Mouse (Mus musculus): ENCODE data around the gene Thy1. TPM values are rescaled to one million over a fixed set of nuclear protein-coding genes. Genes with fewer than 3 reads are reported as not detected.

Gene Thy1
- polyA plus RNA-seq, 2 experiments = 0.33 to 0.90 TPM

DNA sequence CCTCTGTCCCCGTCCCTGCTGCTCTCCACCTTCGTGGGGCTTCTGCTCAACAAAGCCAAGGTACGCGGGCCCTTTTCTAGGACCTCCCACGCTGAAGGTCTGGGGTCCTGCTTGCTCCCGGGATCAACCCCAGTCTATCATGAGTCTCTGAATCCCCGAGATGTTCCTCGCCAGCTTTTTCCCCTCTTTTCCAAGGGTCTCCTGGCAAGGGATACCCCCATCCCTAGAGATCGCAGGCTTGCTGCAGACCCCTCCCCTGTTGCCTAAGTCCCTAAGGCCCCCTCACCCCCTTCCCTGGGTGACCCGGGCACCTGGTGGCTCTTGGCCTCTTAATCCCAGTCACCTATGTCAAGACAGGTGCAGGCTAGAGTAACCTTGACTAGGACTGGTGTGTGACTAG, 42.1 kb downstream of the Thy1 start:
- H3K27me3 ChIP-seq (ENCODE audit: control insufficient read depth, insufficient read depth, low read length) = peaks cover 10% of the 10 kb centered on the region
- DNase-seq (ENCODE audit: low read depth in 3 of 3, low spot score in 3 of 3) (no peak), ATAC-seq (ENCODE audit: insufficient read depth) (no peak)
- H3K36me3 ChIP-seq (replicated peaks; ENCODE audit: control insufficient read depth, insufficient read depth, low read depth) = no peaks in the 10 kb centered on the region
- WGBS (ENCODE audit: insufficient replicate concordance) = 12% methylated on average over 10 of the region's 10 CpGs
- H3K9ac ChIP-seq (replicated peaks) = no peak overlapping the region
- no peaks in the 10 kb centered on the region for H3K9me3 ChIP-seq (ENCODE audit: control insufficient read depth, low read length)
- H3K4me1 ChIP-seq (replicated peaks; ENCODE audit: control insufficient read depth in 2 of 2, insufficient read depth in 2 of 2, low read length in 1 of 2) = peaks cover 8 to 13% of the 10 kb centered on the region in 2 experiments
- H3K27ac ChIP-seq = no peak overlapping the region
- H3K4me2 ChIP-seq (ENCODE audit: low read depth) = peak overlapping the region; percentile 76
- H3K4me3 ChIP-seq (ENCODE audit: insufficient read depth in 1 of 2, low read depth in 2 of 2, low read length in 2 of 2) = peak overlapping the region; percentile 38 to 52
- TF ChIP-seq CTCF (IDR thresholded peaks at IDR 0.05; ENCODE audit: low read depth) (no peak), EP300 (IDR thresholded peaks at IDR 0.05; ENCODE audit: low read depth) (no peak)

DNA sequence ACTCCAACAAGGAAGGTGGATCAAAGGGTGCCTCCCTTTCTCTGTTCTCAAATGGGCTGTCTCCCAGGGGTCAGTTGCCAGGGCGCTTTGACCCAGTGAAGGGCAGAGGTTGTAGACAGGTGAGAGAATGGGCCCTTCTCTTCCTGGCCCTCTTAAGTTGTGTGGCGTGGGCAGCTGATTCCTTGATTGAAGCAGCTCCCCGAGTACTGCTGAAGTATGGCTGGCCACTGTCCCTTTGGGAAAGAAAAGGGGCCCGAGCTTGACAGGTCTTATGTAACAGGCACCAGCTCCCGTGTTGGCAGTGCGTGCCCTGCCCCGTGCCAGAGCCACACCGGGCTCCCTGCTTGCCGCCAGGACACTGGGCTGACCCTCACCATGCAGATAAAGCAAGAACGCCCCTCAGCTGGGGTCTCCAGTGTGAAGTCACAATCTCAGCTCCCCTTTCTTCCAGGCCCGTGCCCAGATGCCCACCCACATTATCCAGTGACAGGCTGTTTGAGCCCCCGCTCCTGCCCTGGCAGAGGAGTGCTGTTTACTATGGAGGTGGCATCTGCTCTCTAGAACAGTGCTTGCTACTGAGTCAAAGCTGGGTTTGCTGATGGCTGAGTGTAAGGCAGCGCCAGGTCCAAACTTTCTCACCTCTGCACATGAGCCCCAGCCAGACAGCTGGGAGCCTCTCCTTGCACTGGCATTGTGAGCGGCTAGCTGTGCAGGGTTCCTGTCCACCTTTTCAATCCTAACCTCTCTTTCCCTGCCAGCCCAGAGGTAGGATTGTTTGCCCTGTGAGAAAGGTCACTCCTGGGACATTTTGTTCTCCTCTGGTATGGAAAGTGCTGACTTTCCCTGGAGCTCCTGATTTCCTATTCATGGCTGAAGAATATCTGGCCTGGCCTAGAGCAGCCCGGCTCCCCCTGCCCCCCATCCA, 42.8 kb downstream of the Thy1 start:
- Histone ChIP-seq H3K27ac (no peak overlapping the region), H3K4me2 (ENCODE audit: low read depth) (no peak overlapping the region), H3K9ac (replicated peaks) (no peak overlapping the region), H3K9me3 (ENCODE audit: control insufficient read depth, low read length) (no peaks in the 10 kb centered on the region), H3K36me3 (replicated peaks; ENCODE audit: control insufficient read depth, insufficient read depth, low read depth) (no peaks in the 10 kb centered on the region), H3K4me3 (ENCODE audit: insufficient read depth in 1 of 2, low read depth in 2 of 2, low read length in 2 of 2) (no peak overlapping the region), H3K27me3 (ENCODE audit: control insufficient read depth, insufficient read depth, low read length) (peaks cover 10% of the 10 kb centered on the region), H3K4me1 (replicated peaks; ENCODE audit: control insufficient read depth in 2 of 2, insufficient read depth in 2 of 2, low read length in 1 of 2) (peaks cover 8 to 13% of the 10 kb centered on the region in 2 experiments)
- DNase-seq (ENCODE audit: low read depth in 3 of 3, low spot score in 3 of 3) (no peak), ATAC-seq (ENCODE audit: insufficient read depth) (no peak)
- TF ChIP-seq EP300 (IDR thresholded peaks at IDR 0.05; ENCODE audit: low read depth) (no peak), CTCF (IDR thresholded peaks at IDR 0.05; ENCODE audit: low read depth) (no peak)
- 65% methylated on average over 15 of the region's 15 CpGs for WGBS (ENCODE audit: insufficient replicate concordance)

DNA sequence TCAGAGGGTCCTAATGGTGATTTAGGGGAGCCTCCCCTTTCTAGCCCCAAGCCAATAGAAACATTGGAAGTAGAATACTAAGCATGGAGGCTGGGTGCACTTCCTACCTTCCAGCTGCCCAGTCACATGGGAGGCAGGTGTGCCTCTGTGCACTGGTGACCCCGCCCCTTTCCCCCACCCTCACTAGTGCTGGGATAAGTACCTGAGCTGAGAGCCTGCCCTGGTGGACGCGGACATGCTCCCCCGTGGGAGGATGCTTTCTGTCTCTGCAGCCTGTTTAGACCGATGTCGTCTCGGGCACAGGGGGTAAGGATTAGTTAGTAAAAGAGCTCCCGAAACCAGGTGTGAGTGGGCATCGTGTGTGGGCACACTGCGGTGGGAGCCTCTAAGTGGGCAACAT, 43.8 kb downstream of the Thy1 start:
- Histone ChIP-seq H3K27me3 (ENCODE audit: control insufficient read depth, insufficient read depth, low read length) (peaks cover 10% of the 10 kb centered on the region), H3K9me3 (ENCODE audit: control insufficient read depth, low read length) (no peaks in the 10 kb centered on the region), H3K36me3 (replicated peaks; ENCODE audit: control insufficient read depth, insufficient read depth, low read depth) (no peaks in the 10 kb centered on the region), H3K27ac (no peak overlapping the region), H3K4me3 (ENCODE audit: insufficient read depth in 1 of 2, low read depth in 2 of 2, low read length in 2 of 2) (no peak overlapping the region), H3K4me1 (replicated peaks; ENCODE audit: control insufficient read depth in 2 of 2, insufficient read depth in 2 of 2, low read length in 1 of 2) (peaks cover 8 to 13% of the 10 kb centered on the region in 2 experiments), H3K4me2 (ENCODE audit: low read depth) (no peak overlapping the region), H3K9ac (replicated peaks) (no peak overlapping the region)
- 63% methylated on average over 10 of the region's 10 CpGs for WGBS (ENCODE audit: insufficient replicate concordance)
- ATAC-seq (ENCODE audit: insufficient read depth) (no peak), DNase-seq (ENCODE audit: low read depth in 3 of 3, low spot score in 3 of 3) (no peak)
- TF ChIP-seq CTCF (IDR thresholded peaks at IDR 0.05; ENCODE audit: low read depth) = no peak
- TF ChIP-seq EP300 (IDR thresholded peaks at IDR 0.05; ENCODE audit: low read depth) = no peak

DNA sequence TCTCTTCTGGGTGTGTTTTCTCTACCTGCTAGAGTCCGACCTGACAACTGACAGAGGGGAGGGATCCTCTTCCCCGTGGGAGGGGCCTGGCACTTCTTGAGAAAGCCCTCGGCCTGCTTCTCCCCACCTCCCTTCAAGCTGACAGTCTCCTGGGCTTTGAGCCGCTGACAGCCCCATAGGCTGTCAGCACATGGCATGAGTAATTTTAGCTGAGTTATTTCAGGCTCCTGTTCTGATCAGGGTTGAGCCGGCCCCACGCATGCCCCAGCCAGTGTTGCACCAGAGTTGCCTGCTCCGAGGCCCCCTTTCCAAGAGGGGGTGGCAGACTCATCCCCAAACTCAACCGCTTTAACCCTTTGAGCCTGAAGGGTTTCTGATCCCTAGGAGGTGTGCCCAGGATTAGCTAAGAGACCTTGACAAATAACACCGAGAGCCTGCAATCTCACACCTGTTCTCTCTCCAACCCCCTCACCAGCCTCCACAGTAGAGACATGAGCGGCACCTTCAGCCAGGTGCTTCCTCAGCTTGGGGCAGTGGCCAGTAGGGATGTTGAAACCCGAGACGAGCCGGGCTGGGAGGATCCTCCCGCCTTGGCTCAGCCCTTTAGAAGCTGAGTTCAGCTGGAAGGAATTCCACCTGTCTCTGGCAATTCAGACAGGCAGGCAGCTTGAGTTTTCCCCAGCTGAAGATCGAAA, 44.7 kb downstream of the Thy1 start:
- DNase-seq (ENCODE audit: low read depth in 3 of 3, low spot score in 3 of 3) = no peak
- Histone ChIP-seq H3K9me3 (ENCODE audit: control insufficient read depth, low read length) (no peaks in the 10 kb centered on the region), H3K27me3 (ENCODE audit: control insufficient read depth, insufficient read depth, low read length) (peaks cover 10% of the 10 kb centered on the region), H3K4me2 (ENCODE audit: low read depth) (no peak overlapping the region), H3K27ac (no peak overlapping the region), H3K9ac (replicated peaks) (no peak overlapping the region), H3K36me3 (replicated peaks; ENCODE audit: control insufficient read depth, insufficient read depth, low read depth) (no peaks in the 10 kb centered on the region), H3K4me3 (ENCODE audit: insufficient read depth in 1 of 2, low read depth in 2 of 2, low read length in 2 of 2) (no peak overlapping the region), H3K4me1 (replicated peaks; ENCODE audit: control insufficient read depth in 2 of 2, insufficient read depth in 2 of 2, low read length in 1 of 2) (peaks cover 8 to 13% of the 10 kb centered on the region in 2 experiments)
- no peak for ATAC-seq (ENCODE audit: insufficient read depth)
- TF ChIP-seq CTCF (IDR thresholded peaks at IDR 0.05; ENCODE audit: low read depth) (no peak), EP300 (IDR thresholded peaks at IDR 0.05; ENCODE audit: low read depth) (no peak)
- 26% methylated on average over 15 of the region's 15 CpGs for WGBS (ENCODE audit: insufficient replicate concordance)

Data from liver, embryonic 14.5 days (tissue).